Mouse (Mus musculus): Measurements from ENCODE around the gene Spink4. TPM values are rescaled to one million over a fixed set of nuclear protein-coding genes. Genes with fewer than 3 reads are reported as not detected.

The Spink4 gene
- polyA plus RNA-seq (2017; shearing (Covaris generic)) = not detected

GRCm38 (mm10) chr4:40919785-40920184 is at the start of gene Spink4:
Gene Spink4 (plus strand): TSS chr4:40920052.

GRCm38 (mm10) chr4:40948160-40948708 is 28.4 kb downstream of the Spink4 start, which contains the start of the genes Bag1 and Chmp5:
Gene Bag1 (minus strand): TSS chr4:40948294.
Gene Chmp5 (plus strand): TSS chr4:40948407.

GRCm38 (mm10) chr4:40970842-40971701 is 51.2 kb downstream of the Spink4 start, which contains the start of gene Nfx1:
Gene Nfx1 (plus strand): TSS chr4:40970906.

Other genes with a start within 250 kb of the Spink4 start
- 32.5 TPM for gene Aptx, start 216.9 kb upstream of the Spink4 start, polyA plus RNA-seq (2017; shearing (Covaris generic))
- 513 TPM for gene Dnaja1, start 197.9 kb upstream of the Spink4 start, polyA plus RNA-seq (2017; shearing (Covaris generic))
- 137 TPM for gene Smu1, start 162.1 kb upstream of the Spink4 start, polyA plus RNA-seq (2017; shearing (Covaris generic))
- 25.4 TPM for gene B4galt1, start 66.0 kb upstream of the Spink4 start, polyA plus RNA-seq (2017; shearing (Covaris generic))
- gene Bag1, start 28.2 kb downstream of the Spink4 start, polyA plus RNA-seq (2017; shearing (Covaris generic)) = 14.2 TPM
- 106 TPM for gene Chmp5, start 28.4 kb downstream of the Spink4 start, polyA plus RNA-seq (2017; shearing (Covaris generic))
- 116 TPM for gene Nfx1, start 50.9 kb downstream of the Spink4 start, polyA plus RNA-seq (2017; shearing (Covaris generic))
- gene Aqp7, start 128.1 kb downstream of the Spink4 start, polyA plus RNA-seq (2017; shearing (Covaris generic)) = not detected
- gene Aqp3, start 178.1 kb downstream of the Spink4 start, polyA plus RNA-seq (2017; shearing (Covaris generic)) = 10.1 TPM
- 54.4 TPM for gene Nol6, start 204.4 kb downstream of the Spink4 start, polyA plus RNA-seq (2017; shearing (Covaris generic))
- gene Ube2r2, start 215.7 kb downstream of the Spink4 start, polyA plus RNA-seq (2017; shearing (Covaris generic)) = 26.1 TPM